Mouse (Mus musculus) stomach, embryonic 14.5 days (tissue): ENCODE measurements at regions not wholly inside any gene's neighbourhood (a gene's known extent, or its start where the extent isn't known, plus 50 kb on each side); places are given as distances from the start of the nearest gene placed in this dataset.

Source experiments
- ATAC-seq: fragments of 200-750 bp; cut with Nextera tagmentation; 2 replicates; pipeline ENCODE4 v1.8.0; 2017; ENCODE audit warnings: low read depth, moderate TSS enrichment; ENCODE audit not compliant: insufficient number of reproducible peaks, insufficient read depth, low FRiP score
- H3K27ac ChIP-seq: fragments of 300-500 bp; sonication (generic); 2 replicates; pipeline ENCODE4 v1.5.1; 2014; ENCODE audit warnings: mild to moderate bottlenecking, low read length, moderate library complexity, mixed read lengths
- H3K27me3 ChIP-seq: fragments of 300-500 bp; sonication (generic); 2 replicates; pipeline ENCODE4 v1.6.1; 2014; ENCODE audit warnings: low read length, control low read depth, mixed read lengths; ENCODE audit not compliant: control insufficient read depth, insufficient read depth
- H3K36me3 ChIP-seq: fragments of 300-500 bp; sonication (generic); 2 replicates; pipeline ENCODE4 v1.6.1; 2014; ENCODE audit warnings: mild to moderate bottlenecking, control low read depth, low read length, moderate library complexity, mixed read lengths; ENCODE audit not compliant: control insufficient read depth, insufficient read depth
- H3K4me1 ChIP-seq: fragments of 300-500 bp; sonication (generic); 2 replicates; pipeline ENCODE4 v1.6.1; 2014; ENCODE audit warnings: low read length, control low read depth, mixed read lengths; ENCODE audit not compliant: control insufficient read depth, insufficient read depth
- H3K4me2 ChIP-seq: fragments of 300-500 bp; sonication (generic); replicated peaks from 2 replicates; pipeline ENCODE4 v1.6.1; 2014; ENCODE audit warnings: low read depth, low read length, control low read depth
- H3K4me3 ChIP-seq: fragments of 300-500 bp; sonication (generic); 2 replicates; pipeline ENCODE4 v1.5.1; 2014; ENCODE audit warnings: low read depth, low read length, control low read depth
- H3K9ac ChIP-seq: fragments of 300-500 bp; sonication (generic); replicated peaks from 2 replicates; pipeline ENCODE4 v1.6.1; 2014; ENCODE audit warnings: low read depth, mild to moderate bottlenecking, control low read depth, low read length, moderate library complexity, mixed read lengths
- H3K9me3 ChIP-seq: fragments of 300-500 bp; sonication (generic); 2 replicates; pipeline ENCODE4 v1.6.1; 2016; ENCODE audit warnings: low read depth, low read length, control low read depth; ENCODE audit not compliant: control insufficient read depth
- WGBS: fragments of 180-500 bp; shearing (Covaris S2); extraction: QIAGEN DNeasy Blood & Tissue Kit; methylation state at CpG from one replicate; pipeline ENCODE4 v1.1.7; 2014; 5-methylcytosine and 5-hydroxymethylcytosine counted together

DNA sequence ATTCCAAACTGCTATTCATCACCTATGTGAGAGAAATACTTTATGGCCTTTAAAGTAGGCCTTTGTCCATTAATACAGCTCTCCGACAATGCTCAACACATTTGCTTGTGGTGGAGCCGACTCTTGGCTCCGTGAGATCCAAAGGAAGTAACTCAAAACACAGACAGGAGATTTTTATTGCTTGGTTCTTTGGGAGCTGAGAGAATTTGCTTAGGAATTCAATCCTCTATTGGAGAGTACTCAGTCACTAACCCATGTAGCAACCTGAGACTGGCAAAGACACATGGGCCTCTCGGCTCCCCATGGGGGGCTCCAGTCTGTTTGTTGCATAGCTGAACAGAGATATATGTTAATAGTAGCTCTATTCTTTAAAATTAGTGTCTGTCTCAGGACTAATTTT is 130.1 kb upstream of the Map3k7 start:
- WGBS: 44% methylated on average over 4 of the region's 4 CpGs
- no peak for ATAC-seq
- no peaks in the 10 kb centered on the region for H3K36me3 ChIP-seq
- H3K4me3 ChIP-seq: no peak overlapping the region
- no peak overlapping the region for H3K4me2 ChIP-seq
- no peaks in the 10 kb centered on the region for H3K4me1 ChIP-seq
- H3K27me3 ChIP-seq: no peaks in the 10 kb centered on the region
- H3K27ac ChIP-seq: no peak overlapping the region
- no peaks in the 10 kb centered on the region for H3K9me3 ChIP-seq
- no peak overlapping the region for H3K9ac ChIP-seq

DNA sequence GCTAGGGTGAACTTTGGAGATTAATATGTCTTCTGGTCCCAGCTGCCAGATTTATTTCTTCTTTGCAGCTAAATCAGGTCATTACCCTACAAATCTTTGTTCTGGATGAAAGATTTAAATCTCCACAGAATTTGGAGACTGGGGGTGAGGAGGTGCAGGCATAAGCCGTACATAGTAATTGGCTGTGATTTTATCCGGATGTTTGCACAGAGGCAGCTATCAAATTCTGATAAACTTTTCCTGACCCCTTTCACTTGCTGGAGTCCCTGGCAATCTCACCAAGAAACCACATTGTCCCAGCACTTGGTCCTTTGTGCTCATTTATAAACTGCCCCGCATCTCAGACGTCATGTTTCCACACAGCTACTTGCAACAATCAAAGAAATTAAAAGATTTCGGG is 128.8 kb upstream of the Map3k7 start:
- Histone ChIP-seq H3K4me3 (no peak overlapping the region), H3K9ac (no peak overlapping the region), H3K27ac (no peak overlapping the region), H3K27me3 (no peaks in the 10 kb centered on the region), H3K36me3 (no peaks in the 10 kb centered on the region), H3K4me1 (no peaks in the 10 kb centered on the region), H3K9me3 (no peaks in the 10 kb centered on the region), H3K4me2 (no peak overlapping the region)
- no peak for ATAC-seq
- 14% methylated on average over 5 of the region's 5 CpGs for WGBS

- 63% methylated on average over 5 of the region's 5 CpGs for WGBS
- no peak for ATAC-seq
- Histone ChIP-seq H3K27me3 (no peaks in the 10 kb centered on the region), H3K4me3 (no peak overlapping the region), H3K36me3 (no peaks in the 10 kb centered on the region), H3K9me3 (no peaks in the 10 kb centered on the region), H3K27ac (no peak overlapping the region), H3K4me2 (no peak overlapping the region), H3K4me1 (no peaks in the 10 kb centered on the region), H3K9ac (no peak overlapping the region)
Measured at GRCm38 (mm10) chr4:31838592-31838991, 125.3 kb upstream of the Map3k7 start.

GRCm38 (mm10) chr4:31849763-31850162 is 114.1 kb upstream of the Map3k7 start:
- H3K4me2 ChIP-seq: no peak overlapping the region
- 66% methylated on average over 6 of the region's 6 CpGs for WGBS
- H3K9me3 ChIP-seq: no peaks in the 10 kb centered on the region
- H3K4me3 ChIP-seq: no peak overlapping the region
- no peaks in the 10 kb centered on the region for H3K4me1 ChIP-seq
- H3K36me3 ChIP-seq: no peaks in the 10 kb centered on the region
- H3K9ac ChIP-seq: no peak overlapping the region
- H3K27me3 ChIP-seq: no peaks in the 10 kb centered on the region
- ATAC-seq: no peak
- H3K27ac ChIP-seq: no peak overlapping the region

DNA sequence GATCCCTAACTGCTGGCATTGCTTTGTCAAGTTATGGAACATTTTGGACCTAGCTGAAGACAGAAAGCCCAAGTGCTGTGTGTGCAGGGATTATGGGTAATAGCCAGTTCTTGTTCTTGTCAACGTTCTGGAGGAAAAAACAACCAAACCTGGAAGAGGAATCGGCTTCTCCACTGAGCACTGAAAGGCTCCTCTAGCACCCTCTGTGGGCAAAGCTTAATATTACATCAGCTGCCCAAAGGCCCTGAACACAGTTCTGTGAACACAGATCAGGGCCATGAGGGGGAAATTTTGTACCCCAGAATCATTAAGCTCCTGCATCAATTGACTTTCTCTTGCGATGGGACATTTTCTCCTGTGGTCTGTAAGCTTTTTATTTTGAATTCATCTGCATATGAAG is 112.9 kb upstream of the Map3k7 start:
- Histone ChIP-seq H3K27me3 (no peaks in the 10 kb centered on the region), H3K4me1 (no peaks in the 10 kb centered on the region), H3K4me2 (no peak overlapping the region), H3K9me3 (no peaks in the 10 kb centered on the region), H3K27ac (no peak overlapping the region), H3K4me3 (no peak overlapping the region), H3K9ac (no peak overlapping the region), H3K36me3 (no peaks in the 10 kb centered on the region)
- ATAC-seq: no peak
- WGBS: 41% methylated on average over 3 of the region's 3 CpGs

DNA sequence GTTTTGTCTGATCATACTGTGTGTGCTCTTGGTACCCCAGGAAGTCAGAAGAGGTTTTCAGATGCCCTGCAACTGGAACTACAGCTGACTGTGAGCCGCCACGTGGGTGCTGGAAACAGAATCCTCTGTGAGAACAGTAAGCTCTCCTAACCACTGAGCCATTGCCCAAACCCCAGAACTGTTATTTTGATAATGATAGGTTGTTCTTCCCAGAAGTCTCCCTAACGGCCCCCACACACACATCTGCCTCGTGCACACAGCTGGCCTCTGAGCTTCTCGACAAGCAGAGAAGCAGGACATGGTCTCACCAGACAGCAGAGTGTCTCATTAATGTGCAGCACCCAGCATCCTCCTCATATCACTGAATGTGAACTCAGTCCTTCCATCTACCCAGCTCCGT is 110.0 kb upstream of the Map3k7 start:
- Histone ChIP-seq H3K27me3 (no peaks in the 10 kb centered on the region), H3K27ac (no peak overlapping the region), H3K4me2 (no peak overlapping the region), H3K4me1 (no peaks in the 10 kb centered on the region), H3K4me3 (no peak overlapping the region), H3K9ac (no peak overlapping the region), H3K36me3 (no peaks in the 10 kb centered on the region), H3K9me3 (no peaks in the 10 kb centered on the region)
- no peak for ATAC-seq
- 79% methylated on average over 6 of the region's 6 CpGs for WGBS

GRCm38 (mm10) chr4:31860389-31860788 is 103.5 kb upstream of the Map3k7 start:
- H3K4me2 ChIP-seq: no peak overlapping the region
- no peaks in the 10 kb centered on the region for H3K9me3 ChIP-seq
- no peak overlapping the region for H3K27ac ChIP-seq
- WGBS: 89% methylated on average over 2 of the region's 2 CpGs
- no peak overlapping the region for H3K9ac ChIP-seq
- H3K4me3 ChIP-seq: no peak overlapping the region
- no peaks in the 10 kb centered on the region for H3K27me3 ChIP-seq
- H3K36me3 ChIP-seq: no peaks in the 10 kb centered on the region
- no peak for ATAC-seq
- H3K4me1 ChIP-seq: no peaks in the 10 kb centered on the region

DNA sequence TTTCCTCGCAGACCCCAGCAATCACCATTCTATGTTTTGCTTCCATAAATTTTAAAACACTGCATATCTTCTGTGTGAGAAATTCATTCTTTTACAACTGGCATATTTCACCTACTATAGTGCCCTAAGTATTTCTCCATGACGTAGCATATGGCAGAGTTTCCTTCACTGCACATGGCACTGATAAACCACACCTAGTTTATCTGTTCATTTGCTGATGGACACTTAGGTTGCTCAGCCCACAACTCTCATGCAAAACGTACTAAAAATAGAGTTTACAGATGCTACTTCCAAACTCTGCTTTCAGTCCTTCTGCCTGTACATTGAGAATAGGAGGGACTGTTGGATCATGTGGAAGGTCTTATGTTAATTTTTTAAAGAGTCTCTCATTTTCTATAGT is 102.7 kb upstream of the Map3k7 start:
- H3K27ac ChIP-seq: no peak overlapping the region
- ATAC-seq: no peak
- 81% methylated on average over 3 of the region's 3 CpGs for WGBS
- no peak overlapping the region for H3K4me3 ChIP-seq
- no peak overlapping the region for H3K4me2 ChIP-seq
- no peaks in the 10 kb centered on the region for H3K4me1 ChIP-seq
- no peaks in the 10 kb centered on the region for H3K27me3 ChIP-seq
- H3K9ac ChIP-seq: no peak overlapping the region
- no peaks in the 10 kb centered on the region for H3K9me3 ChIP-seq
- no peaks in the 10 kb centered on the region for H3K36me3 ChIP-seq

DNA sequence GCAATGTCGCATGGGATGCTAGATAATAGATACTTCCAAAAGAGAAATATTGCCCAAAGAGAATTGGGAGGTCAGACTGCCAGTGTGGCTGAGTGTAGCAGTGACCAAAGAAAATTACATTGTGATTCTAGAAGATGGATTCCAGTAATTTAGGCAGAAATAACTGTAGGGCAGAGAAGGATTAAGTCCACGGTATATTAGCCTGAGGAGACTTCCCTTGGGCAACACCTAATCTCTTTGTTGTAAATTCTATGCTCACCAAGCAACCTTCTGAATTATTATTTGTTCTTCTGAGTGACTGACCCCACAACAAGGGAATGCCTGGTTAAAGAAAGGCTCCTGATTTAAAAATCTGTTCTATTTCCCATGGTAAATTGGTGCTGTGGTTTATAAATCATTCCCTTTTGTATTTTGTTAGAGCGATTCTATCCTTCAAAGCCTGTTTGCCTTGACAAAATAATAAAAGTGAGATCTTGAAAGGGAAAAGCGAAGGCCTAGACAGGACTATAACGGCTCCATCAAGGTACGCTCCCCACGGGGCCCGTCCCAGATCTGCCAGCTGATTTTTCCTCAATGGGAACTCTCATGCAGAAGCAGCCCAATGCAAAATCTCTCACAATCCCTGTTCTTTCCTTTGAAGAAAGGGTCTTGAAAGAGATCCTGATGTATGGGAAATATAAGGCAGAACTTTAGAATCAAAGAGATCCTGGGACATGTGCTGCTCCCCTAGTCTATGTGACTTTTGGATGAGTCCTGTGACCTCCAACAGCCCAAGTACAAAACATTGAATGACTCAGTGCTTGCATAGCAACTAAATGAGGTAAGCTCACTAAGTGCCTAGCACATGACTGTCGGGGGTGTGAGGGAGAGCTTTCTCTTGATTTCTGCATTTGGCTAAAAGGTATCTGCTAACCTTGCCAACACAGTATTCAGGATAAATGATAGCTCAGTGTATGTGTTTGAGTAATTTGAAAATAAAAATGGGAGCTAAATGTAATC is 90.6 kb upstream of the Map3k7 start:
- H3K9me3 ChIP-seq: no peaks in the 10 kb centered on the region
- WGBS: 64% methylated on average over 9 of the region's 9 CpGs
- H3K4me1 ChIP-seq: no peaks in the 10 kb centered on the region
- no peaks in the 10 kb centered on the region for H3K27me3 ChIP-seq
- H3K4me2 ChIP-seq: no peak overlapping the region
- H3K36me3 ChIP-seq: no peaks in the 10 kb centered on the region
- no peak overlapping the region for H3K27ac ChIP-seq
- ATAC-seq: no peak
- no peak overlapping the region for H3K4me3 ChIP-seq
- no peak overlapping the region for H3K9ac ChIP-seq
